Mouse (Mus musculus) lung, postnatal 0 days (tissue): ENCODE results near the gene Asns.

Source experiments
- CTCF ChIP-seq: IDR thresholded peaks from 2 replicates; pipeline ENCODE4 v1.5.1; 2016; ENCODE audit warnings: antibody characterized with exemption, mild to moderate bottlenecking
- EP300 ChIP-seq: IDR thresholded peaks from 2 replicates; pipeline ENCODE4 v1.6.1; 2016; ENCODE audit warnings: antibody characterized with exemption, mild to moderate bottlenecking, control low read depth

- TF ChIP-seq CTCF (no peak), EP300 (no peak)
These were observed 7.0 kb downstream of the Asns start for GRCm38 (mm10) chr6:7686047-7686446.
